In the genomic region with DNA sequence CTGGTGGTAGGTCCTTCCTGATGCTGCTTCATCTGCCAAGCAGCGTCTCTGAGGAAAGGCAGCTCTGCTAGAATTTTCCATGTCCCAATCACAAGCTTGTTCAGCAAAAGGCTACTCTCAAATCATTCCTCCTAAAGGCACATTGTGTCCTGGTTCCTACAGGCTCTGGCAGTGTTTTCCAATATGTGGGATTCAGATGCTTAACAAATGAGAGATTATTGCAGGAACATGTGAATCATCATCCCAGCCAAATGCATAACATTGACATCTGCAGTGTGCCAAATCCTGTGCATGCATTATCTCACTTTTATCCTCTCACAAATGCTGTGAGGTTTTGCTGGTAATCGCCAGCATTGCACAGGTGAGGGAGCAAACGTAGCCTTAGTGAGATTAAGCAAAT, we compare ENCODE assay signal across 19 mouse cellular contexts. TPM values are rescaled to one million over a fixed set of nuclear protein-coding genes. Genes with fewer than 3 reads are reported as not detected.
DNase-seq lines count a peak whose midpoint lies in the region; ATAC-seq lines count a peak whose summit lies in the region.
"Had no signal": no experiment of that assay in that cellular context is flagged by ENCODE, and none has a peak within 500 bp of the region (broad histone marks: within the 10 kb centered on the region; RNA-seq: fewer than 3 reads in every experiment).

No protein-coding gene starts in this region.

- H3K4me2 ChIP-seq in forebrain, embryonic 14.5 days (ENCODE audit: low read length): no peak overlapping the region
- no peak overlapping the region for H3K4me2 ChIP-seq in intestine, embryonic 15.5 days (replicated peaks)
- H3K4me2 ChIP-seq: forebrain, embryonic 12.5 days; midbrain, embryonic 13.5 days; neural tube, embryonic 12.5 days had no signal

- H3K36me3 ChIP-seq in embryonic facial prominence, embryonic 10.5 days (replicated peaks): no peaks in the 10 kb centered on the region
- H3K36me3 ChIP-seq in forebrain, embryonic 14.5 days (ENCODE audit: control insufficient read depth, insufficient read depth, low read length): no peaks in the 10 kb centered on the region
- no peaks in the 10 kb centered on the region for H3K36me3 ChIP-seq in intestine, embryonic 15.5 days
- H3K36me3 ChIP-seq: forebrain, embryonic 12.5 days; heart, embryonic 10.5 days; hindbrain, embryonic 10.5 days; midbrain, embryonic 13.5 days; neural tube, embryonic 12.5 days had no signal

- no peaks in the 10 kb centered on the region for H3K9me3 ChIP-seq in embryonic facial prominence, embryonic 10.5 days
- H3K9me3 ChIP-seq in forebrain, embryonic 14.5 days (replicated peaks; ENCODE audit: control insufficient read depth, low read length): no peaks in the 10 kb centered on the region
- no peaks in the 10 kb centered on the region for H3K9me3 ChIP-seq in intestine, embryonic 15.5 days
- H3K9me3 ChIP-seq: forebrain, embryonic 12.5 days; heart, embryonic 10.5 days; hindbrain, embryonic 10.5 days; midbrain, embryonic 13.5 days; neural tube, embryonic 12.5 days had no signal

- peak; percentile 40 for DNase-seq in adrenal gland, adult 2 months
- DNase-seq in adrenal gland, postnatal 25 days: no peak
- DNase-seq in right cerebral cortex, adult 18-20 months: peak; percentile 48
- no peak for DNase-seq in right cerebral cortex, postnatal 14 days
- DNase-seq in layer of hippocampus, postnatal 36 days: peak; percentile 20 to 48
- no peak for DNase-seq in embryonic facial prominence, embryonic 10.5 days (ENCODE audit: low spot score)
- DNase-seq in forebrain, embryonic 14.5 days (ENCODE audit: low spot score): no peak
- DNase-seq: cerebellum, adult 2 months; kidney, adult 11 months; lung, adult 18-20 months; lung, postnatal 14 days had no signal

- H3K27ac ChIP-seq in embryonic facial prominence, embryonic 10.5 days (replicated peaks): no peak overlapping the region
- H3K27ac ChIP-seq in forebrain, embryonic 14.5 days (ENCODE audit: low read depth, low read length): no peak overlapping the region
- H3K27ac ChIP-seq in intestine, embryonic 15.5 days: no peak overlapping the region
- H3K27ac ChIP-seq: forebrain, embryonic 12.5 days; heart, embryonic 10.5 days; hindbrain, embryonic 10.5 days; hindbrain, postnatal 0 days; kidney, postnatal 0 days; midbrain, embryonic 13.5 days; neural tube, embryonic 12.5 days had no signal

- H3K4me3 ChIP-seq in embryonic facial prominence, embryonic 10.5 days: no peak overlapping the region
- H3K4me3 ChIP-seq in forebrain, embryonic 14.5 days (ENCODE audit: low read depth, low read length): no peak overlapping the region
- H3K4me3 ChIP-seq in intestine, embryonic 15.5 days (replicated peaks): no peak overlapping the region
- H3K4me3 ChIP-seq: forebrain, embryonic 12.5 days; heart, embryonic 10.5 days; hindbrain, embryonic 10.5 days; midbrain, embryonic 13.5 days; neural tube, embryonic 12.5 days had no signal

- H3K9ac ChIP-seq in forebrain, embryonic 14.5 days (ENCODE audit: low read length): no peak overlapping the region
- no peak overlapping the region for H3K9ac ChIP-seq in intestine, embryonic 15.5 days
- H3K9ac ChIP-seq: forebrain, embryonic 12.5 days; midbrain, embryonic 13.5 days; neural tube, embryonic 12.5 days had no signal

- H3K4me1 ChIP-seq in embryonic facial prominence, embryonic 10.5 days: peaks cover 2% of the 10 kb centered on the region; the same call in 1 of the 2 replicates
- H3K4me1 ChIP-seq in forebrain, embryonic 14.5 days (ENCODE audit: control insufficient read depth, insufficient read depth, low read length): peaks cover 4% of the 10 kb centered on the region; the same call in 1 of the 2 replicates
- H3K4me1 ChIP-seq in intestine, embryonic 15.5 days (replicated peaks): no peaks in the 10 kb centered on the region
- H3K4me1 ChIP-seq: forebrain, embryonic 12.5 days; heart, embryonic 10.5 days; hindbrain, embryonic 10.5 days; midbrain, embryonic 13.5 days; neural tube, embryonic 12.5 days had no signal

- WGBS in embryonic facial prominence, embryonic 10.5 days: 90% methylated on average over 3 of the region's 3 CpGs
- WGBS in forebrain, embryonic 14.5 days: 91% methylated on average over 3 of the region's 3 CpGs
- 83% methylated on average over 3 of the region's 3 CpGs for WGBS in intestine, embryonic 15.5 days

- ATAC-seq in forebrain, embryonic 14.5 days: no peak
- no peak for ATAC-seq in intestine, embryonic 15.5 days
- ATAC-seq: hindbrain, postnatal 0 days; midbrain, embryonic 13.5 days had no signal

- no peaks in the 10 kb centered on the region for H3K27me3 ChIP-seq in embryonic facial prominence, embryonic 10.5 days (replicated peaks; ENCODE audit: low read depth, poor library complexity, severe bottlenecking)
- no peaks in the 10 kb centered on the region for H3K27me3 ChIP-seq in forebrain, embryonic 14.5 days (replicated peaks; ENCODE audit: control insufficient read depth, insufficient read depth, low read length)
- H3K27me3 ChIP-seq in intestine, embryonic 15.5 days (replicated peaks): no peaks in the 10 kb centered on the region
- H3K27me3 ChIP-seq: forebrain, embryonic 12.5 days; midbrain, embryonic 13.5 days; neural tube, embryonic 12.5 days had no signal

RNA-seq across cellular contexts. Expression of a gene that starts 53.3 kb away (rescaled TPM):
- total RNA-seq in adrenal gland, adult 2 months (2021): 100 to 1,000 TPM; 100 to 167 TPM
- polyA plus RNA-seq in adrenal gland, adult 2 months (2012; rRNA removed): 10.0 and 12.5 TPM in 2 replicates
- 115 and 146 TPM in 2 replicates for total RNA-seq in adrenal gland, postnatal 25 days (2021)
- 10 to 100 TPM; 80.9 to 98.2 TPM for total RNA-seq in layer of hippocampus, postnatal 36 days (2021)
- 110 and 125 TPM in 2 replicates for polyA plus RNA-seq in embryonic facial prominence, embryonic 10.5 days (2016; fragmentation: Nextera tagmentation; extraction: Ambion mirVana)
- polyA plus RNA-seq in forebrain, embryonic 14.5 days (2014; fragmentation: Nextera tagmentation; extraction: Ambion mirVana): 188 and 194 TPM in 2 replicates
- polyA plus RNA-seq in intestine, embryonic 15.5 days (2015; fragmentation: Nextera tagmentation; extraction: Ambion mirVana): 59.2 and 70.9 TPM in 2 replicates

Comparison
In these comparisons a context has a peak if more than half of its experiments do, and no peak if none do; other contexts are left out.
1. DNase-seq: peak in adrenal gland, adult 2 months (single experiment), right cerebral cortex, adult 18-20 months (single experiment) and layer of hippocampus, postnatal 36 days (2 of 2); none in adrenal gland, postnatal 25 days (single experiment), right cerebral cortex, postnatal 14 days (single experiment), embryonic facial prominence, embryonic 10.5 days (single experiment) and forebrain, embryonic 14.5 days (single experiment).